Mouse (Mus musculus): Measurements from ENCODE around the gene Esp34. TPM values are rescaled to one million over a fixed set of nuclear protein-coding genes. Genes with fewer than 3 reads are reported as not detected.

The Esp34 gene
- not detected in 2 replicates for total RNA-seq (2017)

- no peak for ATAC-seq (replicated peaks in 1 of 2; ENCODE audit: insufficient read depth in 1 of 2, low FRiP score in 2 of 2, low TSS enrichment in 1 of 2, low read depth in 1 of 2, poor library complexity in 2 of 2, severe bottlenecking in 2 of 2)
Measured at GRCm38 (mm10) chr17:38553892-38554291, at the start of gene Esp34. Gene Esp34 (plus strand): TSS chr17:38554192.

GRCm38 (mm10) chr17:38562527-38562926, 8.5 kb downstream of the Esp34 start:
- no peak for ATAC-seq (replicated peaks in 1 of 2; ENCODE audit: insufficient read depth in 1 of 2, low FRiP score in 2 of 2, low TSS enrichment in 1 of 2, low read depth in 1 of 2, poor library complexity in 2 of 2, severe bottlenecking in 2 of 2)

Other genes starting within 250 kb of the Esp34 start
- not detected in 2 replicates for gene Olfr137, start 246.6 kb upstream of the Esp34 start, total RNA-seq (2017)
- not detected in 2 replicates for gene Olfr136, start 224.4 kb upstream of the Esp34 start, total RNA-seq (2017)
- gene Esp36, start 134.0 kb upstream of the Esp34 start, total RNA-seq (2017): not detected in 2 replicates
- gene Esp31, start 85.3 kb downstream of the Esp34 start, total RNA-seq (2017): not detected in 2 replicates

All from hematopoietic stem cell, adult 5-6 weeks (primary cell).